Mouse (Mus musculus) gastrocnemius, postnatal 36 days (tissue): ENCODE results near the gene Pogz. TPM values are rescaled to one million over a fixed set of nuclear protein-coding genes. Genes with fewer than 3 reads are reported as not detected.
A peak's percentile ranks its signal among the peaks of the same experiment; 100 is the strongest.
"Not testable (repeated sequence)": the region's sequence is repeated elsewhere in the genome, so short reads cannot be mapped to it uniquely, and the experiment has no call there.

Source experiments
- DNase-seq, 2 experiments: peaks; one replicate each; pipeline ENCODE4 v3.0.0; 2022
- intact Hi-C: fragments of 180-260 bp; cut with DNase I; formaldehyde crosslinking; loops from one replicate; pipeline ENCODE4 v1.15.1; 2025
- total RNA-seq, 2 experiments: library from RNA; stranded (reverse); gene quantifications; 2 replicates each; pipeline ENCODE4 v1.2.3; 2021

Pogz gene
- total RNA-seq, 2 experiments from 2014 or later, result 12.3 to 14.5 TPM

DNA sequence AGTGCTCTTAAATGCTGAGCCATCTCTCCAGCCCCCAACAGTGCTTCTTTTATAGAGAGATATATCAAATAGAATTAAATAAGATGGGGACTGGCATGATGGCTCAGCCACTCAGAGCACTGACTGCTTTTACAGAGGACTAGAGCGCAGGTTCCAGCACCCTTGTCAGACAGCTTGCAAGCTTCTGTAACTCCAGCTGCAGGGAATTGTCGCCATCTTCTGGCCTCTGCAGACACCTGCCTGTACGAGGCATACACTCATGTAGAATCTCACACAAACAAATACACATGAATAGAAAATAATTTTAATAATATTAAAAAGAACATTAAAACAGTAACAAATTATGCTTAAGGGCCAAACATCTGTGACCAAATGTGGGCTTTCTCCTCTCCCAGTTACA is 13.3 kb upstream of the Pogz start:
- intact Hi-C loops, result no loop called here
- DNase-seq, result no peak

DNA sequence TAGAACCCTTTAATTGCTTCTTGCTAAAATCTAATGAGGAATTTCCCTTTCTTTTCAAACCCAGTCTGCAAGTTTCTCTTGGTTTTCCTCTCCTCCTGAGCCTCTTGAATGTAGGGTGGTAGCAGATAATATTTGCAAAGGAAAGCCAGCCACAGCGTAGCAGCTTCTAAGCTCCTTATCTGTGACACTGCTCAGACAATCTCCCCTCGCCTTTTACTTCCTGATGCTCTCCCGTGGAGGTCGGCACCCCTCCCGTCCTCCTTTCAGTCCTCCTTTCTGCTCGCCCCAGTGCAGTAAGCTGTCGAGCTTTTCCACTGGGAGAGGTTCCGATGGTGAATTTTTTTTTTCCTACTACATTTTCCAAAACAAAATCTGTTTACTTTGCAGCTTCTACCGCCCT is 5.3 kb upstream of the Pogz start:
- DNase-seq, result no peak
- intact Hi-C loops, result no loop called here

DNA sequence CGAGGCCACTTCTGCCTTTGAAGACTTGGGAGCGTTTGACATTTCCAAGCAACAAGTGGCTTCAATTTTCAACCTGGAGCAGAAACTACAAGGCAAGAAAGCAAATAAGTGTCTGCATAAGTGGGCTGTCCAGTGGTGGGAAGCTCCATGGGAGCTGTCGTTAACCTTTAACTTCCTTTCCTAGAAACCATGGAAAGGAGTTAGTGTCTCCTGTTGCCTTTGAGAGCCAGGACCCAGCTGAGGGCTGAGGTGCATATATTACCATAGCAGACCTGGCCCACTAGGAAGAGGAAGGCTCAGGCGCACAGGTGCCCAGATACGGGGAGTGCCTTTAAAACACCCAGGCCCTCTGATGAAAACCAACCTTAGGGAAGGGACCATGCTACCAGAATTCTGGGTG is 4.7 kb upstream of the Pogz start:
- intact Hi-C loops, result no loop called here

DNA sequence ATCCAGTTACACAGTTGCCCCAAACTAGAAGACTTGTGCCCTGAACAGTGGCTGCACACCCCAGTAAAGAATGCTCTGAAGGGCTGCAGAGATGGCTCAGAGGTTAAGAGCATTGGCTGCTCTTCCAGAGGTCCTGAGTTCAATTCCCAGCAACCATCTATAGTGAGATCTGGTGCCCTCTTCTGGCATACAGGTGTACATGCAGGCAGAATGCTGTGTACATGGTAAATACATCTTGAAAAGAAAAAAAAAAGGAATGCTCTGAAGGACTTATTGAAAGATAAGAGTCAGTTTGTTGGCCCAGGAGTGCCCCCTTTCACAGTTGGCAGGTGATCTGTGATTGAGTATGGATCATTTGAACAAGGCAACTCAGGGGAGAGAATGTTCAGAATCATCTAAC is 4.0 kb upstream of the Pogz start:
- intact Hi-C loops, result no loop called here
- no peak for DNase-seq

More for the DNA sequence above, 4.7 kb upstream of the Pogz start:
- DNase-seq, result no peak

DNA sequence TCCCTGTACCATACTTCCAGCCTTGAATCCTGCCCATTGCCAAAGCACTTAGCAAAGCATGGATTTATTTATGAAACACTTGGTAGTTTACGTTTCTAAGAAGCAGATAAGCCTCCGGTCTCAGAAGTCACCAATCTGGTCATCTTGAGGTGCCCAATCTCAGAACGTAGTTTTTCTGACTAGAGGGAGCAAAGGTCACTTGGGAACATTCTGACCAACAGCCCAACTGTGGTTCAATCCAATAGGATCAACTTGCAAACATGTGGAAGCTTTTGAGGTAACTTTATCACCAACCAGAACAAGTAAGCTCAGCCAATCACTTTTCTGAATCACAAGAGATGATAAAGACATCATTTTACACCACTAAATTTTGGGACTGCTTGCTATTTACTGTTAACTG is 2.0 kb upstream of the Pogz start:
- DNase-seq, result no peak
- intact Hi-C loops, result no loop called here

DNA sequence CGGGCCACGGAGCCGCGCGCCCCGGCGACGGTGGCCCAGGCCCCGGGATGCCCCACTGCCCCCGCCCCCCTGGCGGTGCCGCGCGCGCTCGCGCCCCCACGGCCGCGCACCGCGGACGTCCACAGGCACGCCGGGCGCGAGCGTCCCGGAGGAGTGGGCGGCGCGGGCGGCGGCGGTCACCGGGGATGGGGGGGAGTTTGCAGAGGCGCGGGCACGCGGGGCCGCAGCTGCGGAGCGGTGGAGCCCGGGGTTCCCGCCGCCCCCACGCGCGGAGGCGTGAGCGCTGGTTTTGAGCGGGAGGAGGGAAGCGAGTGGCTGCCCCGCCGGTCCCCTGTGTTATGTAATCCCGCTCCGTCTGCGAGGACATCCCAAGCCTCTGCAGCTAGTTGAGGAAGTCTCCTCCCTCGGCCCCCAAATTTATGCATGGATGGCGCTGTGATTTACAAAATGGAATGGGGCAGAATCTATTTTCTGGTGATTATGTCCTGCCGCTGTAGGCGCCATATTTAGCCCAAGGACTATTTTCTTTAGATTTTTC is 661 bp downstream of the Pogz start:
- intact Hi-C loops, result no loop called here
- DNase-seq, result peak; percentile 69 to 75

DNA sequence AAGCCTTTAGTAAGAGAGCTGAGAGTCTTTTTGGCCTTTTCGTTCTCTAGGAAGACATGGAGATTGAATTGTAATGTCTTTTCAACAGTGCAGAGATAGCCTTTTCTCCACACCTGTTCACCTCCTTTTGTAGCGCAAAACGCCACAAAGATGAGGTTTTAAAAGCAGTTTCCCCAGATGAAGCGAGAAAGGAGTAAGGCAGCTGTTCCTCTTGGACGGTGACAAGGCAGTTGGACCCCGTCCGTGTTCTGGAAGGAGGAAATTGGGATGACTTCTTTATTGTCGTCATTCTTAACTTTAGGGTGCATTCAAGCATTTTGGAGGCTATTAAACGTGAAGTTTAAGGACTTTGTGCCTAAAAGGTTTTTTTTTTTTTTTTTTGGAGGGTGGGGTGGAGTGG is 1.3 kb downstream of the Pogz start:
- intact Hi-C loops, result no loop called here

DNA sequence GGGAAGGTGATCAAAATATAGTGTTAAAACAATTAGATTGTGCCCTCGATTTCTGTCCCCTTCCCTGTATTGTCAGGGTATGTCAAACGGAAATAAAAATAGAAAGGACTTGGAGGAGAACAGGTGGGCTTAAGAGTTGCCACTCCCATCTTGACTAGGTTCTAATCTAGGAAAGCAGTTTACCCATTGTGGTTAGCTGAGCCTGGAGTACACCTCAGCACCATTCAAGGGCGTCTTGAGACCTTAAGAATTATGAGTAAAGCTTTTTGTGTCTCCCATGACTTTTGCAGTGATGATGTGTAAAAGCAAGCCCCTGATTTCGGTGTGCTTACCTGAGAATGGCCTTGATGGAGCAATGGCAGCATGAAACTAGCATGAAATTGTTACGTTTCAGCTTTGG is 1.7 kb downstream of the Pogz start:
- no peak for DNase-seq
- intact Hi-C loops, result no loop called here

More for the DNA sequence above, 1.3 kb downstream of the Pogz start:
- DNase-seq, result no peak

DNA sequence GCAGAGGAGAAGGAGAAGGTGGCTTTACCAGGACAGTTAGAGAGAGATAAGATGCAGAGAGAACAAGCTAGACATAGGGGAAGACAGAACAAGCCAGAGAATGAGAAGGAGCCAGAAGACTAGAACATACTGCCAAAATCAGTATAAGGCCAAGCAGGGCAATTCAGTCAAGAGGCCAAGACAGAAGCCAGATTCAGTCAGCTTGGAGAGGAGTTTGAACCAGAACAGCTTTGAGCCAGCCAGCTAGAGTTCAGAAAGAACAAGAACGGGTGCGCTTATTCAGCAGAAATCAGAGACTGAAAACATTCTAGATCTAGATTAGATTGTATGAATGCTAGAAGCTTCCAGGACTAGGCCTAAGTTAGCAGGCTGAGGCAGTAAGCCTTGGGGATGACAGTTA is 10.0 kb downstream of the Pogz start:
- intact Hi-C loops, result loop anchor here (5.0 kb wide), 2 partner anchors 35 to 230 kb away; no protein-coding TSS in a partner anchor
- DNase-seq, result no peak

DNA sequence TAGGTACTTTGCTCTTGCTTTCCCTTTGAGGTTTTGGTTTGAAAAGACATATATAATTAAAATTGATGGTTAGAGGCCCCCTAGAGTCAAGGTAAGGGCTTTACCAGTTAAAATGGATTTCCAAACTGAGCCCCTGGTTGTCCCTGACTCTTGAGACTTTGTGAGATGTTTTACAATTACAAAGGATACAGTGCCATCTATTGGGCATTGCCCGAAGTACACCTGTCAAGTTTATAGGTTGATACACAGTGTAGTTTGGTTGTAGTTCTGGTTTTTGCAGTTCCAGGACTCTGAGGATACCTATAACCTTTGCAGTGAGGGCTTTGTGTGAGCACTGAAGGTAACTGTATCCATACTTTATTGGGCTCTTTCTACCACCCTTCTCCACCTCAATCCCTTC is 12.0 kb downstream of the Pogz start:
- DNase-seq, result peak in 1 of 2 experiments; percentile 39
- intact Hi-C loops, result loop anchor here (5.0 kb wide), 2 partner anchors 37 to 232 kb away; no protein-coding TSS in a partner anchor

DNA sequence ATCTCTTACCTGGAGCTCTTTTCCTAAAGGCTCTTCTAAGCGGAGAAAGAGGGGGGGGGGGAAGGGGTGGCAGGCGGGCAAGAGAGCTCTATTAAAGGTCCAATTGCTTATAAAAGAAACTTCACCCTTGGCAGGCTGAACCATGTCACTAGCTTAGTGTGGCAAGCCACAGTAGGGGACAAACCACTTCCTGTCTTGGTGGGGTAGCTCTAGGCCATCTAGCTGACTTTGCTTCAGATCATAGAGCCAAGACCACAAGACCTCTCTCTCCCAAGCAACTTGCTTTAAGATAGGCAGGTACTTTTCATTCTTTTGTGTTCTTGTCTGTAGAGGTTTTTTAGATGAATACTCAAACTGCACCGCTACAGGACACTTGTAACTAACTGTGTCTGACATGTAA is 14.4 kb downstream of the Pogz start:
- no peak for DNase-seq
- intact Hi-C loops, result no loop called here

DNA sequence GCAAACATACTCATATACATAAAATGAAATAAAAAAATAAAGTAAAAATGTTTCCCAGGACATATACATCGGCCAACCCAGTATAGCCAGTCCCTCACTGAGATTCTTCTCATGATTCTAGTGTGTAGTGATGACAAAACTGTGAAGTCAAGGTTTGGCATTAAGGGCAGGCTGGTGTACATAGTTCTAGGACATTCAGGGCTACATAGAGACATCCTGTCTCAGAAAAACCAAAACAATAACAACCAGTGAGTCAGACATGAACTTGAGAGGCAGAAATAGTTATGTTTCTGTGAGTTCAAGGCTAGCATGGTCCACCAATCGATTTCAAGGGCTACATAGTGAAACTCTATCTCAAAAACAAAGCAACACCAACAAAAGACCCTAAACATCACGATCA is 14.8 kb downstream of the Pogz start:
- no peak for DNase-seq
- intact Hi-C loops, result no loop called here

DNA sequence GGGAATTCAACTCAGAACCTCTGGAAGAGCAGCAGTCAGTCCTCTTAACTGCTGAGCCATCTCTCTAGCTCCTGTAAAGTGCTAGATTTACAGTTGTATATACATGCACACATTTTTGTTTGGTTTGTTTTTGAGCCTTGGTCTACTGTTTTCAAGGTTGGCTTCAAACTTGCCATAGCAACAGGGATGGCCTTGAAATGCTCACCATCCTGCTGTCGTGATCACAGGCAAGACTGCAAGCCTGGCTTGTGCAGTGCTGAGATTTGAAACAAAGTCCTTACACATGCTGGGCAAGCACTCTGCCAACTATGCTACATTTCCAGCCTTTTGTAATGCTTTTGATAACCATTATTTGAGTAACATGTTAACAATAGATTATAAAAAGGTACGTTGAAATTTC is 22.1 kb downstream of the Pogz start:
- no peak for DNase-seq
- intact Hi-C loops, result no loop called here

DNA sequence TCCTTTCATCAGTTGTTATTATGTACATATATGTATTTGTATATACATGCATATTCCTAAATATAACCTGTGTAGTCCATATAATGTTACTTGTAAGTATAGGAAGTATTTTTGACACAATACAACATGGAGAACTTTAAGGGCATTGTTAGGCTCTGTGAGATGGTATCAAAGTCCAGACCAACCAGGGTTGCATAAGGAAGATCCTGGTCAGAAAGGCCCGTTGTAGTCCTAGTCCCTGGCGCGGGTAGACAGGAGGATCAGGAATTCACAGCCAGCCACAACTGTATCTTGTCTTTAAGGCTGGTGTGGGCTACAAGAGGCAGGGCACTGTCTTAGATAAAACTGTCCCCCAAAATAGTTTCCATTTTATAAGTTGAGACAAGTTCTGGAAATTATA is 31.6 kb downstream of the Pogz start:
- intact Hi-C loops, result no loop called here
- no peak for DNase-seq

DNA sequence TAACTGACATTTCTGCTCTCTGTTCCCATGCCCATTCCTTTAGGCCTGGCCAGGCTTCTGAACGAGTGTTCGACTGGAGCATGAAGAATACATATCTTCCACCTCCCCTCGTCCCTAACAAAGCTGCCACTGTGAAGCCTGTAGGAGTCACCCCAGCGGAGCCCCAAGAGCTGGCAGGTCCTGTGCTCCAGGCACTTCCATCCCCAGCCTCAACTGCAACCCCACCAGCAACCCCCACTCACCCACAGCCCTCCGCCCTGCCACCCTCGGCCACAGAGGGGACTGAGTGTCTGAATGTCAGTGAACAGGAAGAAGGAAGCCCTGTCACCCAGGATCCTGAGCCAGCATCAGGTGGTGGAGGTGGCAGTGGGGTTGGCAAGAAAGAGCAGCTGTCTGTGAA is 41.3 kb downstream of the Pogz start:
- intact Hi-C loops, result no loop called here
- DNase-seq, result no peak

DNA sequence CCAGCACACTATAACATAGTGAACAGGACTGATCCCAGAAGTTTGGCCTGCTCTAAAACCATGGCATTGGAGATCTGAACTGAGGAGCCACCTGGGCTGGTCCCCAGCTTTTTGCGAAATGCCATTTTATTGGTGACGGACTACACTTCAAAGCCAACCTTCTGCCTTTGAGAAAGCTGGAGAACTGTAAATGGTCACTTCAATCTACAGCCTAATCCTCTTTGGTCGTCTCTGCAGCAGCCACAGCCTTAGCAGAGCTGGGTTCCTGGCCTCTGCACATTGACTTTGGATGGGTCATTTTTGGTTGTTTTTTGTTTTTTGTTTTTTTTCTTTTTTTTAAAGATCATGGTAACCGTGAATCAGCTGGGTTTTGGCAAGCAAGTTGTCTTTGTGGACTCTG is 44.5 kb downstream of the Pogz start:
- intact Hi-C loops, result loop anchor here (10.0 kb wide), 1 partner anchor 113 kb away; no protein-coding TSS in a partner anchor
- DNase-seq, result no peak

DNA sequence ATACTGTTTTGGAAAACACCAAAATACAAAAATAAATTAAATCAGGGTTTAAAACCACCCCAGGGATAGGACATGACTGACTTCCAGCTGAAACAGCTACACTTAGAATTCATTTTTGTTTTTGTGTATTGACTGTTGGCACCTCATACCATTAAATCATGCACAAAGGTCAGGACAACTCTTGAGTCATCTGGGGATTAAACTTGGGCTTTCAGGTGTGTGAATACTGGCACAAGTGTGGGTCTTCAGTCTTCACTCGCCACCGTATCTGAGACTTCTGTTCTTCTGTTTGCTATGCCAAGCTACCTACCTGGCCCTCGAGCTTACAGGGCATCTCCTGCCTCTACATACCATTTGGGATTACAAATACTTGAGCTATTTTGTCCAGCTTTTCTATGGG is 45.2 kb downstream of the Pogz start:
- intact Hi-C loops, result loop anchor here (10.0 kb wide), 1 partner anchor 112 kb away; no protein-coding TSS in a partner anchor
- no peak for DNase-seq

DNA sequence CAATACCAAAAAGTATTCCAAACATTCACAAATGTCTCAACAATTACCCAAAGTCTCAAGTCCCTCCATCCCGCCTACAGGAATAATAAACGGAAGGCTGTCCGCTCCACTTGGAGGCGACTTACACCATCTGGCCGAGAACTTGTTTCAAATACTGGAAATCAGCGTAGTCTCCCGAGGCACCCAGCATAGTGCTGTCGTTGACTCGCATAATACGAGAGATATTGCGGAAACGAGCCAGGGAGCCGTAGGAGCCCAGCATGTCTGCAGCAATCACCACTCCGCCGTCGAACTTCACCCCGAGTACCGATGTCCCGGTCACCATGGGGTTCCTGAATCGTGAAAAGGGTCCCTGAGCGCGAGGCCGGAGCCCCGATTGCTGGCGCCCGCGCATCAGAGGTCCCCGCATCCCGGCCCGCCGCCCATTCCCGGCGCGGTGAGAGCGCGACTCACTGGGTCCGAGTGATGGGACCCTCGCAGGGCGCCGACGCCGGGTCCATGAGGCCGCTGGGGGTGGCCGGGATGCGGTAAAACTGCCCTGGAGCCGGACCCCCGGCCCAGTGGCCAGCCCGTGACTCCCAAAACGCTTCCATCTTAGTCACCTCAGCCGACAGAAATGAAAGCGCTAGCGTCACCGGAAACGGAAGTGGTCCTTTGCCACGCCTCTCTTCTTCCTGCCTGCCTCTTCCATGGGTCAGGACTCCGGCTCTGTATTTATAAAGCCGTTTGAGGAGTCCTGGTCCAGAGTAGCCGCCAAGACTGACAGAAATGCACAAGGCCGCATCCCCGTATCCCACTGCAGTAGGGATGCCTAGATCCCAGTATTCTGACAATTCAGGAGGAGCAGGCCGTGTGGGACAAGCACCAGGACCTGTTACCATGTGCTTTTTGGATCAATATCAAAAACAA is 49.2 kb downstream of the Pogz start, which contains the start of gene Psmb4:
Psmb4 (minus strand) TSS at position 646 of the 909 bp plus-strand sequence.
- intact Hi-C loops, result loop anchor here (10.0 kb wide), 1 partner anchor 108 kb away; no protein-coding TSS in a partner anchor
- peak; percentile 78 to 79 for DNase-seq

DNA sequence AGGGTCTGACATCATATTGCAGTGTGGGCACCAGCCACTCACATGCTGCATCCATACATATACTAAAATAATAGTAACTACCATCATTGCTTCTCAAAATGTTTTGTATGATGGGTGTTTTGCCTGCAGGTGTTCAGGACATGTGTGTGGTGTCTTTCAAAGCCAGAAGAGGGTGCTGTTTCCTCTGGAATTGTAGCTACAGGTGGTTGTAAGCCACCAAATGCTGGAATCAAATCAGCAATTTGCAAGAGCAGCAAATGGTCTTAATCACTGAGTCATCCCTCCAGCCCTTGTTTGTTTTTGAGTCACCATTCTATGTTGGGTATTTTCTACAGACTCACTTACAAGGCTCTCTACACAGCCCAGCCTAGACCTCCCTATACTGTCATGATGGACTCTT is 51.2 kb downstream of the Pogz start:
- intact Hi-C loops, result loop anchor here (2.0 to 10.0 kb wide), 2 partner anchors 14 to 106 kb away; no protein-coding TSS in a partner anchor
- DNase-seq, result no peak

DNA sequence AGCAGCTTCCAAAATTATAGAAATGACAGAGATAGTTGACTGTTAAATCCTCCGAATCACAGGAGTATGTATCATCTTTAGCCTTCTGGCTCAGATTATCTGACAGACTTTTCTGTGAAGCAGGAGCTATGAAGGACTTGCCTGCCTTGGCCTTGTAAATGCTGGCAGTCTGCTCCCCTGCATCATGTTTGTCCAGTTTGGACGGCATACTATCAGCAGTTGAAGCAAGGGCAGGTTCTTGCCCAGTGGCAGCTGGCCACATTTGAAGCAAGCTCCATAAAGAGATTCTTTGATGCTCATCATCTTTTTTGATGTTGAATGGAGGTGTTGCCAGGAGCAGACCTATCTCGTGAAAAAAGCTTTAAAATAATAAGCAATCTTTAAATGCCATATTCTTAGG is 56.7 kb downstream of the Pogz start:
- intact Hi-C loops, result no loop called here
- no peak for DNase-seq

DNA sequence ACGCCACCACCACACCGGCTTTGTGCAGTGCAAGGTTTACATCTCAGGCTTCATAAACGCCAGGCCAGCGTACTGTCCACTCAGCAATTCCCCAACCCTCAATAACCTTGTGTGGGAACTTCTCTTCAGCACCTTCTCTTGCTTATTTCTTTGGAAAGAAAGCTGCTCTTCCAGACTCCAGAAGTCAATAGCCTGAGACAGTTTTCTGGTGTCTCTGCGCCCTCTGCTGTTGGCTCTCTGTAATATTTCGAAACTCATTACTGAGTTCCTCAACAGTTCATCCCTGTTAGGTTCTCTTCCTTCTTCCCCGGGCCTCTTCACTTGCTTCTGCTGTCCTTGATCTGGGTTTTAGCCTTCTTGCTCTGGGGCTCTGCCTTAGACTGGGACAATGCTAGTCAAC is 65.4 kb downstream of the Pogz start:
- DNase-seq, result peak in 1 of 2 experiments; percentile 56
- intact Hi-C loops, result loop anchor here (2.0 kb wide), 1 partner anchor 14 kb away; no protein-coding TSS in a partner anchor

DNA sequence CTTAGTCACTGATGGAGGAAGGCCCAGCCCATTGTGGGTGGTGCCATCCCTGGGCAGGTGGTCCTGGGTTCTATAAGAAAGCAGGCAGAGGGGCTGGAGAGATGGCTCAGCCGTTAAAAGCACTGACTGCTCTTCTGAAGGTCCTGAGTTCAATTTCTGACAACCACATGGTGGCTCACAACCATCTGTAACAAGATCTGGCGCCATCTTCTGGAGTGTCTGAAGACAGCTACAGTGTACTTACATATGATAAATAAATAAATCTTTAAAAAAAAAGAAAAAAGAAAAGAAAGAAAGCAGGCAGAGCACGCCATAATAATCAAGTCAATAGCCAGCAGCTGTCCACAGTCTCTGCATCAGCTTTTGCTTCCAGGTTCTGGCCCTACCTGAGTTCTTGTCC is 67.4 kb downstream of the Pogz start:
- intact Hi-C loops, DNase-seq: not testable (repeated sequence)
